Mouse (Mus musculus): Measurements from ENCODE around the gene Eif2ak4.
A peak's percentile ranks its signal among the peaks of the same experiment; 100 is the strongest.

The Eif2ak4 gene

DNA sequence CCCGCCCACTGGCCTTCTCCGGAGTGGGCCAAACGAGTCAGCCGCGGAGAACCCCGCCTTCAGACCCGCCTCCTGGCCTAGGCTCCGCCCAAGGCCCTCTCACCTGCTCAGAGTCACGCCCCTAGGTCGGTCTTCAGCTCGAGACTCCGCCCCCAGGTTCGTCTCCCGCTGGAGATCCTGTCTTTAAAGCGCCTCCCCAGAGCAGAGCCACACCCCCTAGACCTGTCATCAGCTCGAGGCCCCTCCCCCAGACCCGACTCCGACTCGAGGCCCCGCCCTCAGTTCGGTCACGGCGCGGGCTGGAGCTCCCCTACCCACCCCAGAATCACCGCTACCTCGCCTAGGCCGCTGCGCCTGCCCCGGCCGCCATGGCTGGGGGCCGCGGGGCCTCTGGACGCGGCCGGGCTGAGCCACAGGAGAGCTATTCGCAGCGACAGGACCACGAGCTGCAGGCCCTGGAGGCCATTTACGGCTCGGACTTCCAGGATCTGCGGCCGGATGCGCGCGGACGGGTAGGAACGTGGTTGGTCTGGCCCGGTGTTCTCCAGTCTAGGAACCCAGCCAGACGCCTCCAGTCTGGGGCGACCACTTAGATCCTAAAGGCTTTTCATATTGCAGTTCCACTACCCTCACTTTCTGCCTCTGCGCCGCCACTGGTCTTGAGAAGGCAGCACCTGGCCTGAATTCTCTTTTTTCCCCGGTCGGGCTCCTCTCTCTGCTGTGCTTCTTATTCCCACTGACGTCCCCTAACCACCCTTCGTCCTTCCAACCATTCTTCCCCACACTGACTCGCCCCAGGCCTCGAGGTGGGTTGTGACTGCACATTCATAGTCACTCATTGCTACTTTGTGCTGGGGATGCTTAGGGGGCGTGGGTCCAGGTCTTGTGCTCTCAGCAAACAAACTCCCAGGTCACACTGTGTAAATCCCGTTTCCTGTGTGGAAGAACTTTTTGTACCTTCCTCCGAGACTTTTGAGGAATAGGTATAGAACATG is at the start of gene Eif2ak4:
TSS of gene Eif2ak4 (plus strand) at position 278 of the 995 bp plus-strand sequence.
- peak; percentile 94 to 97 for DNase-seq (ENCODE audit: low read depth in 1 of 2, low spot score in 2 of 2)

DNA sequence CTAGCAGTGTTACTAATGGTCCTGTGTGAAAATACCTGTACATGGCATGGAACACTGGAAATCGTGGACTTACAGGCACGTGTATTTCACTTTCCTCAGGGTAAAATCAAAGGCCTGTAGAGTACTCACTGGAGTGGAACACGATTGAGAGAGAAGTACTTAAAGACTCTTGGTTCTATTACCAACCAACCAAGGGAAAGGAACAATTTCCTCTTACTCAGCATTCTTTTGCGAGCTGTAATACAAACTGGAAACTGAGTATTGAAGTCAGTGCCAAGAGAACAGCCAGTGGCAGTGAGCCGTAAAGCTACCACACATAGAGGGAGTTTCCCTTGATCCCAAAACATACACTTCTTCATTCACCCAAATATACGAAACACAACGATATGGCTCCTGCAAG is 47.1 kb upstream of the Eif2ak4 start:
- DNase-seq (ENCODE audit: low read depth in 1 of 2, low spot score in 2 of 2), result no peak

DNA sequence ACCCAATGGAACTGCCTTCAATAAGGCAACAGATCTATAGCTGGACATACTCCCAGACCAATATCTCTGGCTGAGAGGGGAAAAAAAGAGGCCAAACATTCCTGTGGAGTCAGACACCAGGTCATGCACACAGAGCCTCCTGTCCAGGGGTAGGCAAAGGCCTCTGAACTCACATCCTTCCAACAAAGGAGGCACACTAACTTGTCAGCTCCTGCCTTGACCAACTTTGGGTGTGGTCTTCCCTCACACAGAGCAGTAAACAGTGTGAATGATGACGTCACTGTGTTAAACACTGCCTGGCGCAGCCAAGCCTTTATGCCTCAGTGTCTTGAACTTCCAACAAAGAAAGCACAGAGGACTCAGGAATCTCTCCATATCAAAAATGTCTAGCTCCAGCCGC is 44.5 kb upstream of the Eif2ak4 start:
- DNase-seq (ENCODE audit: low read depth in 1 of 2, low spot score in 2 of 2), result no peak

DNA sequence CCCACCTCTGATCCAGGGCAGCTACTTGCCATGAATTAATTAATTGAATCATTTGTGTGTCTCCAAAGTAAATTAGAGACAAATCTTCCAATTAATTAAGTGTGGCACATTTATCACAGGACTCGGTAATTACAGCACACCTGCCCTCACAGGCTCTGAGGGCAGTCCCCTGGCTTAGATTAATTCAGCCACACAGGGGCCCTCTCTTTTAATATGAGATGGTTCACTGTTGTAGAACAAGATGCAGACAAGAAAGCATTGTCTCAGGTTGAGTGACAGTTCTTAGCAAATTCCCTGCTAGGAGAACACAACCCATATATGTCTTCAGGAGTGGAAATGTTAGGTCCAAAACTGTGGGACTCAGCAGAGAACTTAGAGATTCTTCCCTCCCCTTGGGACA is 42.9 kb upstream of the Eif2ak4 start:
- DNase-seq (ENCODE audit: low read depth in 1 of 2, low spot score in 2 of 2), result no peak

DNA sequence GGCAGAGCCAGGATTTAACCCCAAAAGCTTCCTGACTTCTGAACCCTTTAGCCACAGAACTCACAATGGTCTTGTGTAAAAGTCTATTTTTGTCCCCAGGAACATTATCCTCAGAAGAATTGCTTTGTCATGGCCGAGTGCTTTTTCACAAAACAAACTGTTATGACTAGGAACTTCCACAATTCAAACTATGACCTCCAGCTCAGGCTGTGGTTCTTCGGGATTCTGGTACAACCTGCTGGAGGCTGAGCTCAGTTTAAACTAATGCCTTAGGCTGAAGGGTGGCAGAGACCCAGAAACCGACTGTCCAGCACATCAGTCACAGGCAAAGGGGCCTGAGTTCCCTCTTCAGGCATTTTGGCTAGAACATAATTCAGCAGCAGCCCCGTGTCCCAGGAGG is 34.9 kb upstream of the Eif2ak4 start:
- DNase-seq (ENCODE audit: low read depth in 1 of 2, low spot score in 2 of 2), result no peak

DNA sequence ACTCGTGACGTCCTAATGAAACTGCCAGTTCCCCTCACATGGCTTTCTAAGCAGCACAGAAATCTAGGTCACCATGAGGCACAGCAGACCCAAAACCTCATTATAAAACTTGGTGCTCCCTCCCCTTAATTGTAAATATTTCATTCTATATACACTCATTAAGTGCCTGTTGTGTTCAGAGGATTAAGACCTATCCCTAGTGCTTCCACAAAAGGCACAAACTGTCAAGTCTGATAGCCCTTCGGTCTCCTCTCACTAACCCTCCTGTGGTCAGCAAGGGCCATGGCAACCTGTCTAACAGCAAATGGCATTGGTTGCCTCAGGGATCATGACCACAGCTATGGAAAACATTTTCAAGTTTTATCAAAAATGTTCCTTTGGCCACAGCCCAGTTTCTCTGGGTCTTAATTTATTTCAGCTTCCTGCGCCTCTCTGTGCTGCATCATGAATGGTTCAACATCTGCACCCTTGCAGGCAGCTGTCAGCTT is 34.5 kb upstream of the Eif2ak4 start:
- no peak for DNase-seq (ENCODE audit: low read depth in 1 of 2, low spot score in 2 of 2)

DNA sequence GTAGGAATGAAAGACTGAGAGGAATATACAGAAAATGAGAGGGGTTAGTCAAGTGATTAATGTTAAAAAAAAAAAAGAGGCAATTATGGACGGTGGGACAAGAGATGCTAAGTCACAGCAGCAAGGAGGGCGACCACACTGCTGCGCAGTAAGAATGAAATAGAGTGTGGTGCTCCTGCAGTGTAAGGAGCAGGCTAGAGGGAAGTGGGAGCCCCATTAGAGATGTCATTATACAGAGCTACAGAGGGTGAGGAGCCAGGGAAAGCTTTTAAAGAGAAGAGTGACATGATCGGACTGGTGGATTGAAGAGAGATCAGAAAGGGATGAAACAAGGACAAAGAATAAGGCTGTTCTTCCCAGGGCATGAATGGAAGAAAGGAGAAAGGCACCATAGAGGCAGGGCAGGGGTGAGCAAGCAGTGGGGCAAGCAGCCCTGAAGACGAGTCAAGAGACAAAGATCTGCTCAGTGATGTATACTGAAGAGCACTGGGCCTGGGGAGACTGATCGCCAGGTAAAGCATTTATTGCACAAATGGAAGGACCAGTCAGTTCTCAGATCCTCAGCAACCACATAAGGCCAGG is 33.2 kb upstream of the Eif2ak4 start:
- no peak for DNase-seq (ENCODE audit: low read depth in 1 of 2, low spot score in 2 of 2)

DNA sequence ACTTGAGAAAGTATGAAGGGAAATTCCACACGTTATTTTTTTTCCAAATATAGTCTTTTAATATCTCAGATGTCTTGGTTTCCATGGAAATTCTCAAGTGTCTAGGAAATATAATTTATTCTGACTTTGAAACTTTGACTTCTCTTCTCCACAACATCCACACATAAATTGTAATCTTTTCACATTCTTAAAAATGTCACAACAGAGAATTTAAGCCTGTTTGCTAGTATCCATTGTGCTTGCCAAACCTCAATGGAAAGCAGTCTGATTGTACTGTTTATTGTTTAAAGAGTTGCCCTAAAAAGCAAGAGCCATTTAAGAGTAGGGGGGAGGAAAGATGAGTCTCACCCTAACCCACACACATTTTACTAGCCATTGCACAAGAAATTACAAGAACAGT is 16.6 kb upstream of the Eif2ak4 start:
- no peak for DNase-seq (ENCODE audit: low read depth in 1 of 2, low spot score in 2 of 2)

DNA sequence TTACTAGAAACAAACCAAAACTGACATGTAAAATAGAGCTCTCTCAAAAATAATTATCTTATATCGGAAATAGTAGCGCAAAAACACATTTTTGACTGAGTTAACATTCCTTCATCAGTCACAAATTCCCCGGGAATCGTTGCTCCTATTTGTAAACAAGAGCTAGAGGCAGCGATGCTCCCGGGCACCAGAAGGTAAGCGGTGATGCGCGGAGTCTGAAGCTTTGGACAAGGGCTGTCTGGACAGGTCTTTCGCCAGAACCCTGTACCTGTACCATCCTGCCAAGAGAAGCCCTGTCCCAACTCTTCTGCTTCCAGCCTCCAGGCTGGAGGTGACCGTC is 15.9 kb upstream of the Eif2ak4 start:
- DNase-seq (ENCODE audit: low read depth in 1 of 2, low spot score in 2 of 2), result no peak

DNA sequence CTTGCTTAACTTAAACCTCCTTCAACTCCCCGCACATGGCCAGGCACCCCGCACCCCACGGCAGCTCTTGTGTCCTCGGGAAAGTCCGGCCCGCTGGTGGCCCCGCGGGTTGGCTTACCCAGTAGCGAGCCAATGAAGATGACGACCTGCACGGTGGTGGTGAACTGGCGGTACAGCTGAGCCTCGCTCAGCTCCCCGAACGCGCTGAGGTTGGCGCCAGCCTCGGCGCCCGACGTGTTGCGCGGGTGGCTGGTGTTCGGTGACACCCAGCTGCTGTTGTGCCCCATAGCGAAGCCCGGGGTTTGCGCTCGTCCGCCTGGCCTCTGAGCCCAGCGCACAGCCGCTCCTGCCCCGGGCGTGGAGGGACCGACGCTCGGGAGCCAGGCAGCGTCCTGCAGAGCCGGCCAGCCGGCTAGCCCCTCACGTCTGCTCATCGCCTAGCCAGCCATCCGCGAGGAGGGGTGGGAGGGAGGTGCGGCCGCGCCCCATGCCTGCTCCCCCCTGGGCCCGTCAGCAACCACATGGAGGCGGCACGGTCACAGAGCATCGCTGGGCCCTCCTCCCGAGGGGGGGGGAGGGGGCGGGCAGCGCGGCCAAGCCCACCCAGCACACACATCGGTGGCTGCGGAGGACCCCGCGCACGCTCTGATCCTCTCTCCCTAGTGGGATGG is 15.4 kb upstream of the Eif2ak4 start, which contains the start of gene Gpr176:
TSS of gene Gpr176 (minus strand) at position 519 of the 671 bp plus-strand sequence.
- no peak for DNase-seq (ENCODE audit: low read depth in 1 of 2, low spot score in 2 of 2)

DNA sequence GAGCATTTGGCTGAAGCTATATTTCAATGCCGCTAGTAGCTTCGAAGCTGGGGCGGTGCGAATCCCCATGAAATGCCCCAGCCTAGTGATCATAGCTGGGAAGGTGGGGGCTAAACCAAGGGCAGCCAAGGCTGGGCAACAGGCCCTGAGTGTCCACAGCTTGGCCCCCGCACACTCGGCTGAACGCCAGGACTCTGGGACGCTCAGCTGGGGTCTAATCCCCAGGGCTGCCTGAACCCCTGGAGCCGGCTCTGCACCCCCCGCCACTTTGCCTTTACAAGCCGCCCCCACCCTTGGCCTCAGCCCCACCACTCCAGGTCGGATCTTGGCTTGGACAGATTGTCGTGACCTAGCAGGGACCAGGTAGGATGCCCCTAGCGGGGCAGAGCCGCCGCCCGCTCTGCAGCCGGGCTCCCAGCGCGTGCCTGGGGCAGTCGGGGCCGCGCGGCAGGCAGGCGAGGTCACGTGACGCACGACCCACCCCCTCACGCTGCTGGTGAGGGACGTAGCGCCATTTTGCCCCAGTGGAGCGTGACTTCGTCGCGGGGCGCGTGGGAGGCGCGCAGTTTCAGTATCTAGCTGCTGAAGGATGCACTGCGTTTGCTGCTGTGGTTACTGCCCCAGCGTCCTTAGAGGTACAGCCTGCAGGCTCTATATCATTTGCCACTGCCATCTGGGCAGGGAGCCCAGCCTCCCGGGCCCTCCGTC is 14.7 kb upstream of the Eif2ak4 start:
- DNase-seq (ENCODE audit: low read depth in 1 of 2, low spot score in 2 of 2), result peak in 1 of 2 experiments; percentile 40

DNA sequence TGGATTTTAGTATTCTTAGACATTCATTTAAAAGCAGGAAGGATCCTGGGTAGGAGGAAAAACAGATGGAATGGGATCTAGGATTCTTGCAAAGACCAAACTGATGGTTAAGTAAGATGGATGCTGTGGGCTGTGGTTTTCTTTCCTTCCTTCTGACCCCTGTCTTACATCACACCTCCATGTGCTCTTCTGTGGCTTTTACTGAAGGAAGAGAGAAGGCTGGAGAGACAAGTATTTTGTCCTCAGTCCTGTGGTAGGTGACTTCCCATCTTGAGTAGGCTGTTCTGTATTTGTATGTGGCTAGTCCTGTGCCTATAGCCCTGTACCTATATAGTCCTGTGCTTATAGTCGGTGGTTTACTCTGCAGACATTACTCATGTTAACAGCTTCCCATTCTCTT is 12.9 kb upstream of the Eif2ak4 start:
- no peak for DNase-seq (ENCODE audit: low read depth in 1 of 2, low spot score in 2 of 2)

DNA sequence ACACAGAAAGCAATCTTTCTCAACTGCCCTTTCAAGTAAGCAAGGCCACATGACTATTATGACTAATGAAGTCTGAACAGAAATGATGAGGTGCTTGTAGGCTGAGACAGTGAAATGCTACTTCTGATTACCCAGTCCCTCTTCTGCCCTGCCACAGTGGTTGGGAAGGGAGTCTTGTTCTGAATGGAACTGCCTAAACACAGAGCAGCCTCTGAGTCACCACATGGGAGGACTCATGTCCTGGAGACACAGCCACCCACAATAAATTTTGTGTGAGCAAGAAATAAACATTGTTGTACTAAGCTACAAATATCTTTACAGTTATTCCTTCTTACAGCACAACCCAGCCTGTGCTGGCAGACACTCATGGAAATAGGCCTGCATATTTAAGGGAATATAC is 12.5 kb upstream of the Eif2ak4 start:
- DNase-seq (ENCODE audit: low read depth in 1 of 2, low spot score in 2 of 2), result no peak

DNA sequence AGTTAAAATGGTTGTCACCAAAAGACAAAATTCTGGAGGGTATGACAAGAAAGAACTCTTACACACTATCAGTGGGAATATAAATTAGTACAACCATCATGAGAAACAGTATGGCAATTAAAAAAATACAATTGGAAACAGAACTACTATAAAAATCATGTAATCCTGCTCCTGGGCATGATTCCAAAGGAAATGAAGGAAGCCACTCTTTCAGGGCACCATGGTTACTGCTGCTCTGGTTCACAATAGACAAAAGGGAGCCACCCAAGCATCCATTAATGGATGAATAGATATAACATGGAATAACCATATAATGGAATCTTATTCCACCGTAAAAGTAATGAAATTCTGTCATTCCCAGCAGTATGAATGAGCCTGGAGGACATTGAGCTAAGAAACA is 8.7 kb upstream of the Eif2ak4 start:
- no peak for DNase-seq (ENCODE audit: low read depth in 1 of 2, low spot score in 2 of 2)

DNA sequence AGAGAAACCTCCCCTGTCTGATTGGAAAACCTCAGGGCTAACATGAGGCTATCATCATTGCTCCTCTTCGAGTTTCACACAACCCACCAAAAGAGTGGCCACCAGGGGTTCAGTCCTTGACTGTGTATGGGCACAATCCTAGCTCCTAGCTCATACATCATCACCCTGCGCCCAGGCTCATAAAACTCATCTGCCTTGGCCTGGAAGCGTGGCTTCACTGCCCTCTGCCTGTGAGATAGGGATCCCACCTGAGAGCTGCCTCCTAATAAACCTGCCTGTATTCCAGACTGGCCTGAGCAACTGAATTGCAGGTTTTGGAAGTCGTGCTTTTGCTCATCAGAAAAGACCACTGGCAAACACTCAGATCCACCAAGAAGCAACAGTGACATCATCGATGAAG is 5.0 kb upstream of the Eif2ak4 start:
- no peak for DNase-seq (ENCODE audit: low read depth in 1 of 2, low spot score in 2 of 2)

DNA sequence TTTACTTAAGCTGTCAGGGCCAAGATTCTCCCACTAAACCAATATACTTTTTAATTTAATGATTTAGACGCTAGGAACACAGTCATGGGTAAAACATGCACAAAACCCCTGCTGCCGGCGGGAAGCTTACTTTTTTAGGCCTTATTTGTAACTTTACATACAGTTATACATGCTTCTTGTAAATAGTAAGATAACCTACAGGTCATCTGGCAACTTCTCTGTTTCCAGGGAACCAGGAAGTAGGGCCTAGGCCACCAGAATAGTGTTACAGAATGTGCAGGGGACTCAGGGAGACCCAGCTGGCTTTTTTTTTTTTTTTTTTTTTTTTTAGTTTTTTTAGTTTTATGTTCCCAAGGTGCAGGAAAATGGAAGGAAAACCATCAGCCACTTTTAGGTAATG is 1.2 kb downstream of the Eif2ak4 start:
- DNase-seq (ENCODE audit: low read depth in 1 of 2, low spot score in 2 of 2), result no peak

DNA sequence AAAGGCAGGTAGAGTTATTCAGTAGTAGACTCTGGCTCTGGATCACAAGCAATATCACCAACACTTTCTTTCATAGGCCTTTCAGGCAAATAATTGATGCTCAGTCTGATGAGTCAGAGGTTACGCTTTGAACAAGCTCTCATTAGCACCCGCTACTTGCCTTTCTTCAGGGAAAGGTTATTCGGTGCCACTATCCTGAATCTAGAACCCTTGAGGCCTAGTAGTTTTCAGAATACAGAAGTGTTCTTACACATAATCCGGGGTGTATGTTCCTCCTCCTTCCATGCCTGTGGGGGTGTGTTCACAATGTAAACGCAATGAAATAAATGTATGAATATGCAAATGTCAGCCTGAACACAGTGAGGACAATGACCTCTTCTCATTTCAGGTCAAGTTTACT is 1.7 kb downstream of the Eif2ak4 start:
- no peak for DNase-seq (ENCODE audit: low read depth in 1 of 2, low spot score in 2 of 2)

DNA sequence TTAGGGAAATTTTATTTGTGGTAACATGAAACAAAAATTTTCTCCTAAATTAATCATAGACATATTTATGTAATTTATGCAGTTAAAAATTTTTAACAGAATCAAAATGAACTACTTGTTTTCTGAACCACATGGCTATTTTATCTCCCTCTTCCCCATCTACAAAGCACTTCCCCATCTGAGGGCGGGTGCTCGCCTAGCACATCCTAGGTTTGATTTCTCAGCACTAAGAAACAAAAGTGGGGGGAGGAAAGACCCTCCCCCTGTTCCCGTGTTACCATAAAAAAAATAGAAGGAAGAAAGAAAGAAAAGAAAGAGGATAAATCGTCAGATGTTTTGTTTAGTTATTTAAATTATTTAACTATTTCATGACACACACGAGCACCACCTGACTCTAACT is 2.8 kb downstream of the Eif2ak4 start:
- DNase-seq (ENCODE audit: low read depth in 1 of 2, low spot score in 2 of 2), result no peak

DNA sequence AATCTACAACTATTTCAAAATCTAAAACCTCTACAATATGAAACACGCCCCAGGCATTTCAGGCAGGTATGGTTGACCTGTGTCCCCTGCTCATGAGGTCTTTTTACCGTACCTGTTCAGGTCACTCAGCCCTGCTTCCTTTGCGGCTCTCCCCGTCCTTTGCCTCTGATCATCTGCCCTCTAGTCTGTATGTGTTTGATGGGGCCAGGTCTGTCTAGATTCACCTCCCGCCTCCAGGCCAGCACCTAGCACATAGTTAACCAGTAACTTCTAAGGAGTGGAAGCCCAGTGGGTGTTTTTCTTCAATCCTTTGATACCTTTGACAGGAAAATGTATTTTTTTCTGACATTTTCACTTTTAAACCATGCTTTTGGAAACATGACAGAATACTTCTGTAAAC is 11.3 kb downstream of the Eif2ak4 start:
- no peak for DNase-seq (ENCODE audit: low read depth in 1 of 2, low spot score in 2 of 2)

DNA sequence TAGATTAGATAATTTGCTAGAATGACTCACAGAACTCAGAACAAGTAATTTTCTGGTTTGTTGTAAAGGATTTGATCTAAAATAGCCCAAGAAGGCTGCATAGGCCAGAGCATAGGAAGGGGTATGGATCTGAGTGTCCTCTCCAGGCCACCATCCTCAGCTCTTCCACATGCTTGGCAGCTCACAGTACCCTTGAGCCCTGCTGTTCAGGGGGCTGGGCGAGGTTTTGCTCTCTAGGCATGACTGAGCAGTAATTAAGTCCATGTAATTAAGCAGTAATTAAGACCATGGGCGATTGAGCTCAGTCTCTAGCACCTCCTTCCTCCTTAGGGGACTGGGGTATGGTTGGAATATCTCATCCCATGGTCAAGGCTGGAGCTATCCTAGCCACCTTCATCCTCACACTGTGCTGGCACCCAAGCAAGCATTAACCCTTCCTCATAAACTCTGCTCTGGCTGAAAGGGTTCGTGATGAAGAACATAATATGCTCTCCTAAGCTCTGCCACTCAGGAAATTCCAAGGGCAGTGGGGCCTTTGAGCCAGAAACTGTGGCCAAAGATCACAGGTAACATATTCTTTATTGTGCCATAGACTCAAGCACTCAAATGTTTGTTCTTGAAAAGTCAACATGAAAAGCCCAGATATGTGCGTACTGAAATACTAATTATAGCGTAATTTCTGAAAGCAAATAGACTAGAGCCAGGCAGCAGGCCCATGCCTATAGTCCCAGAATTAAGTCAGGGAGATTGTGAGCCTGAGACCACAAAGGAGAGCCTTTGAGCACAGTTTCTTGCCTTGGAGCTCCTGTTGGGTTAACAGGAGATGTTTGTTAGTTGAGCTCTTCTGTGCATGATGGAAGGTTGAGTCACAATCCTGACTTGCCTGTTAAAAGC is 13.7 kb downstream of the Eif2ak4 start:
- DNase-seq (ENCODE audit: low read depth in 1 of 2, low spot score in 2 of 2), result no peak

All from monocyte, adult 2 months (primary cell).